ENCODE assay signal across 9 mouse cellular contexts in the genomic region with DNA sequence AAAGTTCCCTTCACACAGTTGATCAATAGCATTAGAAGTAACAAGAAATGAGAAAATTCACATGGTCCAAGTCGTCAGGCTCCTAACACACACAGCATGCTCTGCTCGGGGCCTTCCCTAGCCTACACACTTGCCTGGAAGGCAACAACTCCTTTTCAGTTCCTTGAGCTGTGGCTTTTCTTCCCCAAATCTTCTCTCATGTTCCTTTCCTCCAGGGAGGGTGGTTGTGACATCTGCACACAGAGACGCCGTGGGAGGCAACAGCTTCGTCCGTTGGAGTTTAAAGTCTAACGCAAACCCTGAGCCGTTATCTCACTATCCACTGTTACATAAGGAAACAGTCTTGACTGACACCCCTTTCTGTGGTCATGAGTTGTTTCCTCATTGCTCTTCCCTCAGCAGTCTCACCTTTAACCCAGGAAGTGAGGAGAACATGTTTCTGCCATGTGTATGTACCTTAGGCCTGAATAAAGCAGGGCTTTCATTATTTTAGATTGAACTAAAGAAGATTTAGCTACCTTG.
DNase-seq lines count a peak whose midpoint lies in the region; ATAC-seq and TF ChIP-seq lines count a peak whose summit lies in the region.
"Had no signal": no experiment of that assay in that cellular context is flagged by ENCODE, and none has a peak within 500 bp of the region (broad histone marks: within the 10 kb centered on the region; RNA-seq: fewer than 3 reads in every experiment).

No protein-coding gene starts in this region.

- H3K9me3 ChIP-seq in liver, embryonic 16.5 days (replicated peaks; ENCODE audit: control insufficient read depth, low read length): no peaks in the 10 kb centered on the region
- no peaks in the 10 kb centered on the region for H3K9me3 ChIP-seq in stomach, postnatal 0 days (ENCODE audit: control insufficient read depth, low read length)
- H3K9me3 ChIP-seq: hindbrain, embryonic 15.5 days had no signal

- no peaks in the 10 kb centered on the region for H3K27me3 ChIP-seq in liver, embryonic 16.5 days (ENCODE audit: control insufficient read depth, insufficient read depth, low read depth, low read length)
- H3K27me3 ChIP-seq in stomach, postnatal 0 days (ENCODE audit: control insufficient read depth, insufficient read depth, low read length): no peaks in the 10 kb centered on the region
- H3K27me3 ChIP-seq: hindbrain, embryonic 15.5 days had no signal

- H3K4me3 ChIP-seq in liver, embryonic 16.5 days (ENCODE audit: low read depth, low read length): no peak overlapping the region; the same call in 1 of the 2 replicates
- no peak overlapping the region for H3K4me3 ChIP-seq in stomach, postnatal 0 days (ENCODE audit: low read depth, low read length)
- H3K4me3 ChIP-seq: hindbrain, embryonic 15.5 days had no signal

- H3K4me2 ChIP-seq in liver, embryonic 16.5 days (ENCODE audit: low read depth, low read length): peak overlapping the region; percentile 28; the same call in 1 of the 2 replicates
- no peak overlapping the region for H3K4me2 ChIP-seq in stomach, postnatal 0 days (replicated peaks; ENCODE audit: low read depth)
- H3K4me2 ChIP-seq: hindbrain, embryonic 15.5 days had no signal

- no peaks in the 10 kb centered on the region for H3K36me3 ChIP-seq in liver, embryonic 16.5 days (ENCODE audit: control insufficient read depth, insufficient read depth)
- H3K36me3 ChIP-seq in stomach, postnatal 0 days (ENCODE audit: control insufficient read depth, insufficient read depth, low read length): no peaks in the 10 kb centered on the region
- H3K36me3 ChIP-seq: hindbrain, embryonic 15.5 days had no signal

- ATAC-seq in liver, embryonic 16.5 days (ENCODE audit: low read depth): peak; percentile 70
- ATAC-seq in stomach, postnatal 0 days (ENCODE audit: low FRiP score, low TSS enrichment): peak; percentile 89

- peak overlapping the region; percentile 58 for H3K27ac ChIP-seq in liver, embryonic 16.5 days (ENCODE audit: low read length)
- no peak overlapping the region for H3K27ac ChIP-seq in stomach, postnatal 0 days (replicated peaks)
- H3K27ac ChIP-seq: hindbrain, embryonic 15.5 days had no signal

- WGBS in liver, embryonic 16.5 days (ENCODE audit: insufficient replicate concordance): 4% methylated on average over 8 of the region's 8 CpGs
- 80% methylated on average over 8 of the region's 8 CpGs for WGBS in stomach, postnatal 0 days

- DNase-seq in layer of hippocampus, adult 18-20 months (ENCODE audit: low spot score in 2 of 2): peak; percentile 5 to 42
- DNase-seq in layer of hippocampus, adult 9-10 months (ENCODE audit: low spot score): no peak
- peak; percentile 19 for DNase-seq in c-Kit-positive CD71-positive TER-119-positive erythroid progenitor cells, embryonic 14.5 days (ENCODE audit: low spot score)
- peak; percentile 26 for DNase-seq in stomach, postnatal 0 days (ENCODE audit: low spot score)
- no peak for DNase-seq in heart, postnatal 25 days (ENCODE audit: low spot score)
- DNase-seq in embryo, embryonic 11 days: no peak
- no peak for DNase-seq in urinary bladder, adult 2 months (ENCODE audit: low spot score)

- TF ChIP-seq CTCF in stomach, postnatal 0 days (IDR thresholded peaks at IDR 0.05; ENCODE audit: low read depth): no peak

- no peak for TF ChIP-seq EP300 in stomach, postnatal 0 days (optimal IDR thresholded peaks at IDR 0.05)

- H3K9ac ChIP-seq in liver, embryonic 16.5 days (ENCODE audit: low read depth, low read length): no peak overlapping the region; the same call in 1 of the 2 replicates
- H3K9ac ChIP-seq in stomach, postnatal 0 days (ENCODE audit: low read length): no peak overlapping the region
- H3K9ac ChIP-seq: hindbrain, embryonic 15.5 days had no signal

- intact Hi-C loops in heart, postnatal 25 days (cut with DNase I): loop anchor here (5.0 kb wide), 1 partner anchor 51 kb away; no protein-coding TSS in a partner anchor

- H3K4me1 ChIP-seq in liver, embryonic 16.5 days (ENCODE audit: control insufficient read depth, low read depth, low read length): peaks cover 26% of the 10 kb centered on the region
- no peaks in the 10 kb centered on the region for H3K4me1 ChIP-seq in stomach, postnatal 0 days (replicated peaks; ENCODE audit: control insufficient read depth, insufficient read depth)
- H3K4me1 ChIP-seq: hindbrain, embryonic 15.5 days had no signal

Comparison
In these comparisons a context has a peak if more than half of its experiments do, and no peak if none do; other contexts are left out.
1. DNase-seq: peak in layer of hippocampus, adult 18-20 months (2 of 2), c-Kit-positive CD71-positive TER-119-positive erythroid progenitor cells, embryonic 14.5 days (single experiment) and stomach, postnatal 0 days (single experiment); none in layer of hippocampus, adult 9-10 months (single experiment), heart, postnatal 25 days (single experiment), embryo, embryonic 11 days (single experiment) and urinary bladder, adult 2 months (single experiment).